Mouse (Mus musculus) adrenal gland, postnatal 36 days (tissue): ENCODE data around the gene Dclk1. TPM values are rescaled to one million over a fixed set of nuclear protein-coding genes. Genes with fewer than 3 reads are reported as not detected.
A peak's percentile ranks its signal among the peaks of the same experiment; 100 is the strongest.

Experiments
- DNase-seq, 2 experiments: peaks; one replicate each; pipeline ENCODE4 v3.0.0; 2021; ENCODE audit warnings: mixed read lengths in 1 of 2
- total RNA-seq, 2 experiments: library from RNA; stranded (reverse); gene quantifications; 2 replicates each; pipeline ENCODE4 v1.2.3; 2021

Dclk1 gene
- total RNA-seq, 2 experiments from 2014 or later = 3.6 to 5.2 TPM

- DNase-seq = no peak
Measured at GRCm38 (mm10) chr3:55539811-55540293, 297.7 kb downstream of the Dclk1 start.

- no peak for DNase-seq
Measured at GRCm38 (mm10) chr3:55540406-55541140, 298.4 kb downstream of the Dclk1 start.

GRCm38 (mm10) chr3:55541799-55542198 lies 299.6 kb downstream of the Dclk1 start:
- no peak for DNase-seq

- DNase-seq = peak; percentile 27 to 50
Measured at GRCm38 (mm10) chr3:55542310-55542709, 300.1 kb downstream of the Dclk1 start.

DNA sequence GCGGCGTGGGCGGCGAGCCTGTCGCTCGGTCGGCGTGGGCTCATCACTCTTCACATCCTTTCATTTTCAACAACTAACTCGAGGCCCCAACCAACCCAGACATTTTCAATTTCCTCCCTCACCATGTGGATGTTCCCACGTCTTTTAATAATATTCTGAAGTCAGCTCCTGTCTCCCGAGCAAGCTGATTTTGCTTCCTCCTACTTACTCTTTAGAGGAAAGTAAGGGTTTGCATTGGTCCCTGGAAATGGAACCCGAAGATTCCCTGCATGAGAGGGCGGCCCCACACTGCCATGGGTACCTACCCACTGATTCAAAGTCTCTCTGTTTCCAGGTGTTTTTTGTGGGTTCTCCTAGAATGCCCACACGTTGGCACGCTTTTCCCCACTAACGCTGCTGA lies 300.8 kb downstream of the Dclk1 start:
- no peak for DNase-seq

GRCm38 (mm10) chr3:55543929-55544684 lies 301.9 kb downstream of the Dclk1 start:
- DNase-seq = no peak

DNA sequence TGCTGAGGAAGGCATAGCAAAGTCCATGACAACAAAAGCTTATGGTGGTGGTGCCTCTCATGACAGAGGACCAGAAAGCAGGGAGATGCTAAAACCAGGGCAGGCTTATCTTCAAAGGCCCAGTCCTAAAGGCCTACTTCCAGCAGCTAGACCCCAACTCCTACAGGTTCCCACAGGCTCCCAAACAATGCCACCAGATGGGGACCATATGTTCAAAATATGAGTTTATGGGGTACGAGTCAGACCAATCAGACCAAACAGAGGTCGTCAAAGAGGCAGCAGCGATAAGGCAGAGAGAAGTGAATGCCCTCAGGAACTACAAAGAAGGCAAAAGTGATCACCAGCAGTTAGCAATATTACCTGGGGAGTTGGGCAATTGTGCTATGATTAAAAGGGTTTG lies 303.1 kb downstream of the Dclk1 start:
- no peak for DNase-seq

DNA sequence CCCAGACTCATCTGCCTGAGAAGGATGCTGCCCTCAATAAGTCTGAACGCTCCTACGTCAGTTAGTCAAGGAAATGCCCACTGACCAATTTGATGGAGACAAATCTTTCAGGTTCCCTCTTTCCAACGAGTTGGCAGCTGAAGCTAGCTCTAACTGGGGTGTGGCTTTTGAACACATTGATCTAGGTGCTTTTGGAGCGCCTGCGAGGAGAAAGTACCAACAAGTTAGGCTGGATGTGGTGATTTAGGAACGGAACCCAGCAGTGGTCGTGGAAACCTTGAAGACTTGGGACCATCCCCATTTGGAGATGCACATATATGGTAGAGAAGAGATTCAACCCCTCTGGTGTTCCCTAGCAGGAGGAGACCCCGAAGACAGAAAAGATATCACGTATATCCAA lies 303.8 kb downstream of the Dclk1 start:
- no peak for DNase-seq

- no peak for DNase-seq
Measured at GRCm38 (mm10) chr3:55547106-55547505, 304.9 kb downstream of the Dclk1 start.

DNA sequence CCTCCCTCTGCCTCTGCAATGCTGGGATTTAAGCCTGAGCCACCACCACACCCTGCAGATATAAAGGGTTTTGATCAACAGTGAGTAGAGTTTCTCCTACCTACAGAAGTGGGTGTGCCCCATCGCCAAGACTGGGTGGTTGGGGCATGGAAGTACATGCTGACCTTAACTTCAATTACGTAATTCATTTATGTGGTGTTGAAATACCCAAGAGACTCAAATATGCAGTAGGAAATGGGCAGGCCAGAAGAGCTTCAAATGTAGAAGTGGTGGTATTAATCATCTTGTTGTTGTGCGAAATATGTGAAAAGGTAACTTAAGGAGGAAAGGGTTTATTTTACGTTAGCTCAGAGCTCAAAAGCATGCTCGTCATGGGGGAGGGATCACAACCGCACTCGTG lies 307.2 kb downstream of the Dclk1 start:
- DNase-seq = no peak

DNA sequence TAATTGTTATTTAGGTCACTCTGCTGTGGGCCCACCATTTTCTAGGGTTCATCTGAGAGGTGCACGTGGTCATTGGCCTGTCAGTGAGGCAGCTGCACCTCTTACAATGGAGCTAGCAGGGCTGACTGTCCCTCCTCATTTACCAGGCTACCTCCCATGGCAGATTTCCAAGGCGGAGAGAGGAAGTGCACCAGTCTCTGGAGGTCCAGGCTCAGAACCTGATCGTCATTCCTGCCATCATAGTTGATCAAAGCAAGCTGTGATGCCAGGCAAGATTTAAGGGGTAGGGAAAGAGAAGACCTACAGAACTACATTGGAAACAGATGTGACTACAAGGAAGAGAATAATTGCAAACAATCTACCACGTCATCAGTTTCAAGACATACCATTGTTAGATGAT lies 308.8 kb downstream of the Dclk1 start:
- no peak for DNase-seq

DNA sequence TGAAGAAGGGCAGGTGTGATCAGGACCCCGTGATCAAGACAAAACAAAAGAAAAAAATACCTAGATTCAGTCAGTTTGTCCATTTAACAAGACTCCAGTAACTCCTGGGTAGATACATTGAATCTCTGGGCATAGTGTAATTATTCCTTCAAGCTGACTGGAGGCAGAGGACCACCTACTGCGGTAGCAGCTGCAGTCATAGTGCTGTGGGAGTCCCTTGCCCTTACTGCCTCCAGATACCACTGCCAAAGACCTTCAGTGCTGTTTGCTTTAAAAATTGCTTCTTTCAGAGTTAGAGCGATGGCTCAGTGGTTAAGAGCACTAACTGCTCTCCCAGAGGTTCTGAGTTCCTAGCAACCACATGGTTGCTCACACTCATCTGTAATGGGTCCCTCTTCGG lies 309.7 kb downstream of the Dclk1 start:
- DNase-seq = no peak

DNA sequence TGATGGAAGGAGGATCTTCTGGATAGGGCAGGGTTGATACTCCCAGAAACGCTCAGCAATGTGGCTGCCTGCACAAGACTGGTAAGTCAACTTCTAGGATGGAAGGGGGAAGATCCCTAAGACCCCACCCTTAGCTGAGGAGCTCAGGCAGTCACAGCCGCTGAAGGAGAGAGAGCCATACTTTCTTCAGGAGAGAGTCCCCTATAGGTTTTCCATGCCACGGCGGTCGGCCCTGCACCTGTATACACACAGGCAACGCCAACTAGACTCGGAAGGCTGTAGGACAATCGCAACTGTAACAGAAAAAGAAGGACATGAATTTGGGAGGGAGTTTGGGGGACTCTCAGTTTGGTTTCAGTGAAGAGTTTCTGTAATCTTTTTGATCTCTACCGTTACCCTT lies 310.9 kb downstream of the Dclk1 start:
- DNase-seq = no peak

DNA sequence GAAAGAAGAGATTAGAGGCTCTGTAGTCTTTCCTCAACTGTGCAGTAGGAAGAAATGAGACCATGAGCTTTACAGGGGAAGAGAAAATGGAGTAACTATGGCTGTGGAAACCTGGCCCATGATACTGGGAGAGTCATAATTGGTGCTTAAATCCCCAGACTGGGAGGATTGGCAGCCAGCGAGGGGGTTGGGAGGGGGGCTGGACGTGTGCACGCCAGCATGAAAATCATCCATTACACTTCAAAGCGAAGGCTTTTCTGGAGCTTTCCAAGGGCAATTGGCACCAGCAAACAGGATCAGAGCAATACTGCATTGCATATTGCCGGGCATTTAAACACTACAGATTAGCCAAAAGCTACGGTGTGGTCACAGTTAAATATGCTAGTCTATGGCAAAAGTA lies 313.7 kb downstream of the Dclk1 start:
- no peak for DNase-seq

- DNase-seq = no peak
Measured at GRCm38 (mm10) chr3:55558570-55558969, 316.4 kb downstream of the Dclk1 start.

GRCm38 (mm10) chr3:55567476-55567875 lies 325.3 kb downstream of the Dclk1 start:
- no peak for DNase-seq

GRCm38 (mm10) chr3:55569539-55569938 lies 327.4 kb downstream of the Dclk1 start:
- no peak for DNase-seq

DNA sequence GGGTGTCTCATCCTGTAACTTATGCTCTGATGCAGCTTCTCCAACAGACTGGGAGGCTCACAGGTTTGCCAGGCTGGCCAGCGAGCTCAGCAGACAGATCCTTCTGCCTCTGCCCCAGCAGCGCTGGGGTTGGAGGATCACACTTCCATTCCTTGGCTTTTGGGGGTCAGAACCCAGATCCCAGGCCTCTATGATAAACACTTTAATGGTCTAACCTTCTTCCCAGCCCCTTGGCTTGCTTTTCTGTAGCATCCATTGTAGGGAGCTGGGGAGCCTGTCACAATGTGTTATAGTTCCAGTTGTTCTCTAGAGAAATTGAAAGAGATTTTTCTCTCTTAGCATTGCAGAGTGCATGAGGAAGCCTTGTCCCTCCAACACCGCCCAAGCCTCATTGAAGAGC lies 328.9 kb downstream of the Dclk1 start:
- no peak for DNase-seq

GRCm38 (mm10) chr3:55571552-55572296 lies 329.6 kb downstream of the Dclk1 start:
- peak; percentile 51 to 52 for DNase-seq

DNA sequence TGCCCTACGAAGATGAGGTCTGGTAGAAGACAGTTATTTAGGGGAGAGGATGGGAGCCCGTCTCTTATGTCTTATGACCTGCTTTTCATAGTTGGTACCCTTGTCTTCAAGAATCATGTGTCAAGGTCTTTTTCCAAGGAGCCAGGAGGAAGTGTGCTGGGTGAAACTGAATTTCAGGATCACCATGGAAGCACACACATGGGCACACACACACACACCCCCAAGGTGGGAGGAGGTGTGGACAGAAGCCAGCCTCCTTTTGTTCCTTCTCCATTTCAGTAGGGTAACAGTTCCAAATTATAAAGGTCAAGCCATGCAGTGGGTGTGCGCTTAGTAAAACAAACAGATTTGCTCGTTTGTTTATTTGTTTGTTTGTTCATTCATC lies 330.1 kb downstream of the Dclk1 start:
- no peak for DNase-seq

GRCm38 (mm10) chr3:55574003-55574402 lies 331.8 kb downstream of the Dclk1 start:
- peak; percentile 48 to 59 for DNase-seq

GRCm38 (mm10) chr3:55587434-55587971 lies 345.3 kb downstream of the Dclk1 start:
- no peak for DNase-seq
